Mouse (Mus musculus): ENCODE measurements around the gene Syt2.

Syt2 gene

DNA sequence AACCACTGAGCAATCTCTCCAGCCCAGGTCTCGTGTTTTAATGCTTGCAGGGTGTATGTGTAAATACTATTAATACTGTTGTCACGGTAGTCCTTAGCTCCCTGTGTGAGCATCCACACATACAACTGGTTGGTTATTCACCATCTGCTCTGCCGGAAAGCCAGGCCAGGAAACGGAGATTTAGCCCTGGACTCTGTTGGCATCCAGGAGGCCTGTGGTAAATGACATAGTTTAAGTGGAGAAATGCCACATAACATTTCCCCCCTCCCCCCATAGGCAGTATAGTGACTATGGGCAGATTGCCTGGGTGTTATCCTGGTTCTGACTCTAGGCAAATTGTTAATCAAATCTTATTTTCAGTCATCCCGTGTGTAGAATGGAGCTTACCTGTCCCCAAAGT lies 4.3 kb downstream of the Syt2 start:
- DNase-seq (ENCODE audit: low spot score), result no peak

DNA sequence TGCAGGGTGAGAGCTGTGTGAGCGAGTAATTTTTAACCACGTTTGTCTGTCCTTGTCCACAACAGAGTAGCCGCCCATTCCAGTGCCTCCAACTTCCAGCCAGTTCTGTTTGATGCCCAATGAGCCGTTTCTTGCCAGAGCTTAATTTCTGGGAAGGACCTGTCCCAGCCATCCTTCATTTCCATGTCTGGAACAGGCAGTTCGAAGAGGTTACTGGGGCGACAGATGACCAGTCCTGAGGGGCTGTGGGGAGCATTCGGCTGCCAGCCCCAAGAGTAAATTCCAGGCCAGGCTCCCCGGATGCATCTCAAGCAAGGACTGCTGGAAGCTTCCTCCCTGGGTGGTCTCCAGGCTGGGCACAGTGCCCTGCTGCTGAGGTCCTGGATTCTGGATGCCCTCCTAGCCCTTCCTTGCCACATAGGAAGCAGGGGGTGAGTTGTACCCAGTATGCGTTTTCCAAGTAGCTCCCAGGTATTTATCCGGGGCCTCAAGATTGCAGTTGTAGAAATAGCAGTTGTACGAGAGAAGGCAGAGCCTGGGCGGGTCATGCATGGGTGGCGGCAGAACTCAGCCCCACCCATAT lies 4.9 kb downstream of the Syt2 start:
- DNase-seq (ENCODE audit: low spot score), result peak; percentile 53

DNA sequence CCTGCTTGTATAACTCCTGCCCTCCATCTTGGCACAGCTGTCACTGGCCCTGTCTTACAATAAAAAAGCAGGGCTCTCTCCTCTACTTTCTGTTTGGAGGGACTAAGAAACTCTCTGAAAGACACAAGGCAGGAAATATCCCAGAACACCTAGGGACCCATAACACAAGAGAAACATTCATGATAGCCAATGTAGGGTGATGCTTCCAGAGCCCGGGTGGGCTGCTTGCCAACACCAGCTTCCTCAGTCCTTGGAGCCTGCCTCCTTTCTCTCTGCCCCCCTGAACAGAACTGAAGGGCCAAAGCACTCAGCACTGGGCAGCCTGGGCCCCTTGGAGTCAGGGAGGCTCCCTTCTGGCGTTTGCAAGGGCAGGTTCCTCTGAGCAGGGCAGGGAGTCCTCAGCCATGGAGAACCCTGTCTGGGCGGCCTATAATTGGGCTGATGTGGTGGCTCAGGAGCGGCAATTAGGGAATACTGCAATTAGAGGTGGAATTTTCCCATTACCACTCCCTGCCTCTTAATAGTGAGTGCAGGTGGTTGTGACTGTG lies 5.4 kb downstream of the Syt2 start:
- DNase-seq (ENCODE audit: low spot score), result no peak

- no peak for DNase-seq (ENCODE audit: low spot score)
Observed at GRCm38 (mm10) chr1:134653603-134654257, 7.3 kb downstream of the Syt2 start.

DNA sequence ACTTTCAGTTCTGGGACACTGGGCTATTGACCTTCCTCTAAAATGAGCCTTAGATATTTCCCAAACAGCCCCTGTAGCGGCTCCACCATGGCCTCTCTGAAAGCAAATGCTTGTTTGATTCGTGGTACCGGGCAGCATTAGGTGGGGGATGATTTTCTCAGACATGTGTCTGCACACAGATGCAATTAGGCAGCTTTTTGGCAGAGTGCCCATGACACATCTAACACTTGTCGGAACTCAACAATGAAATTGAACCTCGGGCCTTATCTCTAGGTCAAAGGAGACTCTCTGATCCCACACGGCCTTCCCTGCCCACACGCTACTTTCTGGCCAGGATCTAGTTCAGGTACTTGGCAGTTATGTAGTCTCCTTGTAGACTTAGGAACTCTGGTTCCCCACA lies 12.4 kb downstream of the Syt2 start:
- no peak for DNase-seq (ENCODE audit: low spot score)

DNA sequence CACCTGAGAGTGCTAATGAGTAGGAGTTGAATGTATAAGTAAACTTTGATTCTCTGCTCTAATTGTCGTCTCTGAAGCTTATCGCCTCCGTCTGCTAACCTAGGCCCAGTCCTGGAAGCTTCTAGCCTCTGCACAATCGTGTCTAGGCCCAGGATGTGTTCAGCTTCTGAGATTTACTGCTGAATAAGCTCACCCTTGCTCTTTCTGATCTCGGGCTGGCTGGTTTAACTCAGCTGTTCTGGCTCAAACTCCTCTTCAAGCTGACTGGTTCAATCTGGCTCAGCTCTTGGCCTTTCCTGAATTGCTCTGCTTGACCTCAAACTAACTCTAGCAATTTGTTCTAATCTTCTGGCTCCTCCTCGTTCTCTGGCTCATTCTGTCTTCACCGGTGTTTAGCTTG lies 13.7 kb downstream of the Syt2 start:
- DNase-seq (ENCODE audit: low spot score), result no peak

DNA sequence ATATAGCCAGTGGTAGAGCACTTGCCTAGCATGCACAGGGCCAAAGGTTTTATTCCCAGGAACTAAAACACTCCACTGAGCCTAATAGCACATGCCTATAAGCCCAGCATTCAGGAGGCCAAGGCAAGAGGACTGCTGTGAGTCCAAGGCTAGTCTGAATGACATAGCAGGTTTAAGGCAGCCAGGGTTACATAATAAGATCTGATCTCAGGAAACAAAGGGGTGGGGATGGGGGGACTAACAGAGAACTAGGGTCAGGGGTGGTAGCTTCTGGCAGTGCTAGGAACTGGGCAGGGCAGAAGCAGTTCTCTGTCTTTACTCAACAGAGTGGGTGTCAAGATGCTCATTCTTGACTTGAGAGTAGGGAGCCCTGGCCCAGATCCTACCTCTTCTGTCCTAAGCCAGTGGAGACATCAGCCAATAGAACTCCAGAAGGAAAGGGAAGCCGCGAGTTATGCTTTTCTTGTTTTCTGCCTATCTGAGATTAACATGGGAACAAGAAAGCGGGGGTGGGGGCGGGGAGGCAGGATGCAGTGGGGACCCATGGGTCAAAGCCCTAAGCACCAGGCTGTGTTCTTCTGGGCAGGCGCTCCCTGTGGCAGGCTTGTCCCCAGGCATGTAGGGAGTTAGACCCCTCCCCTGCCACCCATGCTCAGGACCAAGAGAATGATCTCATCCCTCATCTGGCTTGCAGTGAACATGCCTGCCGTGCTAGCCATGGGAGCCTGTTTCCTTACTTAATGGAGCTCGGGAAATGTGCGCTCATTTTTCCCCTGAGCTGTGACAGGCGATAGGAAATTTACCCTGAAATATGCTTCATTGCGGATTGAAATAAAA lies 25.0 kb downstream of the Syt2 start:
- no peak for DNase-seq (ENCODE audit: low spot score)

DNA sequence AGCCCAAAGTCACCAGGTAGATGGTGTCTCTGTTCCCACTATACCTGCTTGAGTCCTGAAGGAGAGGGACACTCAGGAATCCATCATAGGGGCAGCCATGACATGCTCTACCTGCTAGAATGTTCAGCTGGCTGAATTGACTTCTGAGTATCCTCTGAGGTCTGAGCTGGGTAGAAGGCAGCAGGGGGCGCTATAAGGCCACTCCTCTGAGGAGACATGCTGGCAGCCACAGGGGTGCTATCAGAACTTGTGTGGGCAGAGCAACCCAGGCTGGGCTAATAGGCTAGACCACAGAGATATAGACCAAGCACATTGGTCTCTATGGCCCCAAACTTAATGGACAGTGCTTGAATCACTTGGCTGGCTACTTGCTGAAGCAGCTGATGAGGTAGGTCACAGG lies 27.8 kb downstream of the Syt2 start:
- peak; percentile 14 for DNase-seq (ENCODE audit: low spot score)

DNA sequence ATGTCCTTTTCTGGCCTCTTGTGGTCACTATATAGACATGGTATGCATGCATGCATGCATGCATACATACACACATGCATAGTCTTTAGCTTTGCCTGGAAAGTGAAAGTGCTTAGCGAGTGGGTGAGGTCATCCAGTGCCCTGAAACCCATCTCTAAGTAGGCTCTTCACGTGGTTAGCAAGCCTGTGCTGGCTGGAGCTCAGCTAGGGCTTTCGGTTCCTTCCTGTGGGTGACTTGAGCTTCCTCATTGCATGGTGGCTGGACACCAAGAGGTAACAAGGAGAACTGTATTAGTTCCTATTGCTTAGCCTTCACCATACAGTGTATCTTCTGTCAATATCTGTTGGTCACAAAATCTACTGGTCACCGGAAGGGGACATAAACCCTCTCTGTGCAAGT lies 33.0 kb downstream of the Syt2 start:
- DNase-seq (ENCODE audit: low spot score), result peak; percentile 47

GRCm38 (mm10) chr1:134680617-134681016 lies 34.1 kb downstream of the Syt2 start:
- no peak for DNase-seq (ENCODE audit: low spot score)

DNA sequence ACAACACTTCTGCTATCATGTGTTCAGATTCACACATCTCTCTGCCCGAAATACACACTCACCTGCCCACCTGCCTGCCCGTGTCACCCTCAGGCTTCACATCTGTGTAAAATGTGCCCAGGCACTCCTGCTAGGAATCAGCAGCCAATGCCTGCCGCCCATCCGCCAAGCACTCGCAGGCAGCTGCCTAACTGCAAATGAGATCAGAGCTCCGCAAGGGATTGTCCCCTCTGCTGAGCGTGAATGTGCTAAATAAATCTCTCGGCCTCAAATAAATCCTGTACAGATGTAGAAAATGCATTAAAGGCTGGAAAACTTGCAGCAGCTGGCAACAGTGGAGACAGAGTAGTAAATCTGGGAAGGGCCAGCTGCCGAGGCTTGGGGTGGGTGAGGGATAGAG lies 36.0 kb downstream of the Syt2 start:
- DNase-seq (ENCODE audit: low spot score), result no peak

GRCm38 (mm10) chr1:134686834-134687421 lies 40.5 kb downstream of the Syt2 start:
- DNase-seq (ENCODE audit: low spot score), result no peak

GRCm38 (mm10) chr1:134696302-134696701 lies 49.8 kb downstream of the Syt2 start:
- no peak for DNase-seq (ENCODE audit: low spot score)

- no peak for DNase-seq (ENCODE audit: low spot score)
Observed at GRCm38 (mm10) chr1:134697073-134697472, 50.6 kb downstream of the Syt2 start.

- DNase-seq (ENCODE audit: low spot score), result no peak
Observed at GRCm38 (mm10) chr1:134697522-134698250, 51.2 kb downstream of the Syt2 start.

- DNase-seq (ENCODE audit: low spot score), result no peak
Observed at GRCm38 (mm10) chr1:134698486-134698885, 52.0 kb downstream of the Syt2 start.

- DNase-seq (ENCODE audit: low spot score), result no peak
Observed at GRCm38 (mm10) chr1:134699390-134699789, 52.9 kb downstream of the Syt2 start.

GRCm38 (mm10) chr1:134700151-134700550 lies 53.7 kb downstream of the Syt2 start:
- DNase-seq (ENCODE audit: low spot score), result no peak

- DNase-seq (ENCODE audit: low spot score), result no peak
Observed at GRCm38 (mm10) chr1:134700634-134701033, 54.2 kb downstream of the Syt2 start.

DNA sequence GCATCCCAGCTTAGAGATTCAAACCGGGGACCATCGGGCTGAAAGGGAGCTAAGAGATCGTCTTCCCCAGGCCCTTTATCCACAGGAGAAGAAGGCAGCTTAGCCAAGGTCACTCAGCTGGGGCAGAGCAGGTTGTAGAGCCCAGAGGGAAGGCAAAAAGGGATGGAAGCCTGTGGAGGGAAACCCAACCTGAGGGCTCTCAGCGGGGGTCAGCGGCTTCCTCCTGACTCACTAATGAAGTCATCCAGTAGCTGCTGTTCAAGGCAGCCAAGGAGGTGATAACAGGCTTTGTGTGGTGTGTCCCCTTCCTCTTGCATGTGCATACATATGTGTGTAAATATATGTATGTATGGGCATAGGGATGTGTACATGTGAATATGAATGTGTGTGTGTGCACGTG lies 54.7 kb downstream of the Syt2 start:
- DNase-seq (ENCODE audit: low spot score), result no peak

- no peak for DNase-seq (ENCODE audit: low spot score)
Observed at GRCm38 (mm10) chr1:134703232-134703631, 56.8 kb downstream of the Syt2 start.
